Comparison of ENCODE assay signal across 28 mouse cellular contexts in the genomic region with DNA sequence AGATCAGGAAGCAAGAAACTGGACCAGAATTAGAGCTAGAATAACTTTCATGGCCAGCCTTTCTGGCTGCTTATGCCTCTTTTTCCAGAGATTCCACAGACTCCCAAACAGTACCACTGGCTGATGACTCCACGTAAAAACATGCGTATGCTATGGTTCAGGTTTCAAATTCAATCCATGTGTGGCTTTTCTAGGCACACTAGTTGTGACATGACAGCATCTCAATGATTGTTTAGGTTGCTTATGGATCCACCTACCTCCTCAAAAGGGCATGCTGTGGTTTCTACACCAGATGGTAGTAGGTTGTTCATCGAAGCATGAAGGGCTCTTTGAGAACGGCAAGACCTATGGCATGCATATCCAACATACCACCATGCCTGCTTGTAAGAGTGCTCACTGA.
A peak's percentile ranks its signal among the peaks of the same experiment; 100 is the strongest.
DNase-seq lines count a peak whose midpoint lies in the region; ATAC-seq and TF ChIP-seq lines count a peak whose summit lies in the region.
"Had no signal": no experiment of that assay in that cellular context is flagged by ENCODE, and none has a peak within 500 bp of the region (broad histone marks: within the 10 kb centered on the region; RNA-seq: fewer than 3 reads in every experiment).

No protein-coding gene starts in this region.

- no peaks in the 10 kb centered on the region for H3K36me3 ChIP-seq in embryonic facial prominence, embryonic 11.5 days (replicated peaks; ENCODE audit: control insufficient read depth, insufficient read depth, low read depth, low read length)
- no peaks in the 10 kb centered on the region for H3K36me3 ChIP-seq in embryonic facial prominence, embryonic 10.5 days (replicated peaks)
- H3K36me3 ChIP-seq in C2C12 (ENCODE audit: control insufficient read depth, insufficient read depth) (no peaks in the 10 kb centered on the region), myocyte (ENCODE audit: control insufficient read depth, insufficient read depth) (no peaks in the 10 kb centered on the region)
- H3K36me3 ChIP-seq in embryonic facial prominence, embryonic 13.5 days: no peaks in the 10 kb centered on the region
- H3K36me3 ChIP-seq: forebrain, embryonic 10.5 days; heart, embryonic 12.5 days; heart, embryonic 15.5 days; hindbrain, embryonic 10.5 days; hindbrain, embryonic 13.5 days; intestine, embryonic 15.5 days had no signal

- no peak for ATAC-seq in embryonic facial prominence, embryonic 11.5 days (replicated peaks; ENCODE audit: insufficient number of reproducible peaks, low FRiP score, low TSS enrichment, low read depth)
- ATAC-seq in embryonic facial prominence, embryonic 13.5 days (ENCODE audit: insufficient number of reproducible peaks, insufficient read depth, low FRiP score, low TSS enrichment, low read depth): no peak
- ATAC-seq: forebrain, embryonic 13.5 days; forebrain, embryonic 16.5 days; hindbrain, embryonic 16.5 days; intestine, embryonic 15.5 days had no signal

- DNase-seq in embryonic facial prominence, embryonic 11.5 days (ENCODE audit: low spot score): peak; percentile 55
- no peak for DNase-seq in embryonic facial prominence, embryonic 10.5 days (ENCODE audit: low spot score)
- no peak for DNase-seq in gastrocnemius, postnatal 36 days
- DNase-seq in lung, postnatal 14 days: no peak
- no peak for DNase-seq in adipocyte (ENCODE audit: low spot score)
- DNase-seq: adrenal gland, postnatal 10 days; cerebellum, adult 11 months; cerebellum, adult 2 months; cerebellum, adult 9-11 months; cerebellum, postnatal 25 days; gastrocnemius, adult 2 months; gastrocnemius, postnatal 14 days; heart, adult 18-20 months; heart, postnatal 10 days; heart, postnatal 36 days; kidney, adult 11 months had no signal

- no peaks in the 10 kb centered on the region for H3K9me3 ChIP-seq in embryonic facial prominence, embryonic 11.5 days (replicated peaks; ENCODE audit: control insufficient read depth, low read length)
- H3K9me3 ChIP-seq in embryonic facial prominence, embryonic 10.5 days: no peaks in the 10 kb centered on the region
- H3K9me3 ChIP-seq in embryonic facial prominence, embryonic 13.5 days: no peaks in the 10 kb centered on the region
- H3K9me3 ChIP-seq: forebrain, embryonic 10.5 days; forebrain, embryonic 13.5 days; heart, embryonic 12.5 days; heart, embryonic 15.5 days; hindbrain, embryonic 10.5 days; hindbrain, embryonic 13.5 days; intestine, embryonic 15.5 days had no signal

- no peak overlapping the region for H3K27ac ChIP-seq in embryonic facial prominence, embryonic 11.5 days (replicated peaks; ENCODE audit: low read depth, low read length)
- H3K27ac ChIP-seq in embryonic facial prominence, embryonic 10.5 days (replicated peaks): no peak overlapping the region
- 0 out of 2 replicates have a peak overlapping the region, but pooled peaks have one; percentile 16 for H3K27ac ChIP-seq in embryonic facial prominence, embryonic 13.5 days
- H3K27ac ChIP-seq: forebrain, embryonic 10.5 days; forebrain, embryonic 13.5 days; gastrocnemius, adult 2 months; heart, embryonic 15.5 days; hindbrain, embryonic 10.5 days; hindbrain, embryonic 13.5 days; intestine, embryonic 15.5 days had no signal

- H3K9ac ChIP-seq in embryonic facial prominence, embryonic 11.5 days (replicated peaks; ENCODE audit: low read length): no peak overlapping the region
- no peak overlapping the region for H3K9ac ChIP-seq in embryonic facial prominence, embryonic 13.5 days
- H3K9ac ChIP-seq: forebrain, embryonic 13.5 days; heart, embryonic 12.5 days; heart, embryonic 15.5 days; hindbrain, embryonic 13.5 days; intestine, embryonic 15.5 days had no signal

- H3K79me3 ChIP-seq in C2C12 (ENCODE audit: low read depth): no peaks in the 10 kb centered on the region

- no peak overlapping the region for H3K4me3 ChIP-seq in embryonic facial prominence, embryonic 11.5 days (ENCODE audit: low read depth, low read length)
- H3K4me3 ChIP-seq in embryonic facial prominence, embryonic 10.5 days: no peak overlapping the region
- H3K4me3 ChIP-seq in C2C12 (ENCODE audit: insufficient read depth, poor library complexity, severe bottlenecking): no peak overlapping the region
- H3K4me3 ChIP-seq in embryonic facial prominence, embryonic 13.5 days: no peak overlapping the region
- no peak overlapping the region for H3K4me3 ChIP-seq in myocyte
- H3K4me3 ChIP-seq: forebrain, embryonic 10.5 days; forebrain, embryonic 13.5 days; gastrocnemius, adult 2 months; heart, embryonic 12.5 days; heart, embryonic 15.5 days; hindbrain, embryonic 10.5 days; hindbrain, embryonic 13.5 days; intestine, embryonic 15.5 days had no signal

- H3ac ChIP-seq in C2C12 (ENCODE audit: control insufficient read depth, insufficient read length, low read depth) (no peak overlapping the region), myocyte (ENCODE audit: control insufficient read depth, insufficient read length) (no peak overlapping the region)

- H3K79me2 ChIP-seq in C2C12 (ENCODE audit: control insufficient read depth, insufficient read depth) (no peaks in the 10 kb centered on the region), myocyte (ENCODE audit: control insufficient read depth, insufficient read depth) (no peaks in the 10 kb centered on the region)

- intact Hi-C loops in gastrocnemius, postnatal 36 days (cut with DNase I): no loop called here

- no peaks in the 10 kb centered on the region for H3K27me3 ChIP-seq in embryonic facial prominence, embryonic 11.5 days (ENCODE audit: control insufficient read depth, insufficient read depth, low read length)
- peaks cover 15% of the 10 kb centered on the region for H3K27me3 ChIP-seq in embryonic facial prominence, embryonic 10.5 days (replicated peaks; ENCODE audit: low read depth, poor library complexity, severe bottlenecking)
- H3K27me3 ChIP-seq in C2C12 (ENCODE audit: control insufficient read depth, insufficient read depth, insufficient read length) (no peaks in the 10 kb centered on the region), myocyte (ENCODE audit: control insufficient read depth, insufficient read depth, insufficient read length) (no peaks in the 10 kb centered on the region)
- H3K27me3 ChIP-seq in embryonic facial prominence, embryonic 13.5 days: no peaks in the 10 kb centered on the region
- H3K27me3 ChIP-seq: forebrain, embryonic 13.5 days; heart, embryonic 12.5 days; heart, embryonic 15.5 days; hindbrain, embryonic 13.5 days; intestine, embryonic 15.5 days had no signal

- H3K4me2 ChIP-seq in embryonic facial prominence, embryonic 11.5 days (ENCODE audit: low read depth, low read length): no peak overlapping the region
- no peak overlapping the region for H3K4me2 ChIP-seq in embryonic facial prominence, embryonic 13.5 days
- peak overlapping the region; percentile 3 for H3K4me2 ChIP-seq in myocyte (ENCODE audit: low read depth)
- H3K4me2 ChIP-seq: forebrain, embryonic 13.5 days; heart, embryonic 12.5 days; heart, embryonic 15.5 days; hindbrain, embryonic 13.5 days; intestine, embryonic 15.5 days had no signal

- no peaks in the 10 kb centered on the region for H3K4me1 ChIP-seq in embryonic facial prominence, embryonic 11.5 days (ENCODE audit: control insufficient read depth, insufficient read depth, low read length)
- H3K4me1 ChIP-seq in embryonic facial prominence, embryonic 10.5 days: peaks cover 11% of the 10 kb centered on the region
- H3K4me1 ChIP-seq in embryonic facial prominence, embryonic 13.5 days: peaks cover 9% of the 10 kb centered on the region; the same call in 1 of the 2 replicates
- H3K4me1 ChIP-seq: intestine, embryonic 15.5 days had no signal

- 63% methylated on average over 4 of the region's 4 CpGs for WGBS in embryonic facial prominence, embryonic 11.5 days
- WGBS in embryonic facial prominence, embryonic 10.5 days: 67% methylated on average over 4 of the region's 4 CpGs
- WGBS in embryonic facial prominence, embryonic 13.5 days: 30% methylated on average over 4 of the region's 4 CpGs

- no peak for TF ChIP-seq POLR2A in myocyte (IDR thresholded peaks at IDR 0.05; ENCODE audit: insufficient read length, low read depth)

- TF ChIP-seq CTCF in C2C12 (IDR thresholded peaks at IDR 0.05; ENCODE audit: control insufficient read depth, insufficient read depth, insufficient read length): no peak

TF ChIP-seq in C2C12, 6 proteins besides CTCF, POLR2A, EP300 and RAD21:
- TF ChIP-seq CEBPB (IDR thresholded peaks at IDR 0.05; ENCODE audit: low read depth): no peak
- peak; percentile 58 for TF ChIP-seq MYOD1 (IDR thresholded peaks at IDR 0.05; ENCODE audit: control insufficient read depth, insufficient read length, low read depth)

TF ChIP-seq in myocyte, 11 proteins besides CTCF, POLR2A, EP300 and RAD21:
- TF ChIP-seq SRF (IDR thresholded peaks at IDR 0.05; ENCODE audit: control insufficient read depth, insufficient read length, low read depth) (no peak), CEBPB (IDR thresholded peaks at IDR 0.05; ENCODE audit: insufficient read depth, poor library complexity, severe bottlenecking) (no peak)
